Mouse (Mus musculus) R1 (cell line): Measurements from ENCODE around the gene Cfap44.

ENCODE experiments used
- DNase-seq: peaks from one replicate; pipeline ENCODE4 v3.0.0-alpha.2; 2018; ENCODE audit warnings: low read depth, low spot score

The Cfap44 gene

DNA sequence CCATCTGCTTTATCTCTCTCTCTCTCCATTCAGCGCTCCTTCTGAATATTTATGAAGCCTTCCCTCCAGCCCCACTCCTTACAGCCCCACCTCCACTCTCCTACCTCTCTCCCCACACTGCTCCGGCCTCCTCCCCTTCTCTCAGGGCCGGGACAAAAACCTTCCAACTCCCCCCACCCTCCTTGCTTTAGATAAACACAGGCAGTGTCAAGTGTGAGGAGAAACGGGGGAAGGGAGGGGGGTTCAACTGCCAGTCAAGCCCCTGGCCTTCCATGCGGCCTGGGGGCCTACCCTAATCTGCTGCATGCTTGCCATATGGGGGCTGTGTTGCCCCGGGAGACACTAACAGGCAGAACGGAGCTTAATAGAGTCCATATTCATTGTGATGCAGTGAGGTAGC, 136.2 kb downstream of the Cfap44 start:
- peak; percentile 82 for DNase-seq

DNA sequence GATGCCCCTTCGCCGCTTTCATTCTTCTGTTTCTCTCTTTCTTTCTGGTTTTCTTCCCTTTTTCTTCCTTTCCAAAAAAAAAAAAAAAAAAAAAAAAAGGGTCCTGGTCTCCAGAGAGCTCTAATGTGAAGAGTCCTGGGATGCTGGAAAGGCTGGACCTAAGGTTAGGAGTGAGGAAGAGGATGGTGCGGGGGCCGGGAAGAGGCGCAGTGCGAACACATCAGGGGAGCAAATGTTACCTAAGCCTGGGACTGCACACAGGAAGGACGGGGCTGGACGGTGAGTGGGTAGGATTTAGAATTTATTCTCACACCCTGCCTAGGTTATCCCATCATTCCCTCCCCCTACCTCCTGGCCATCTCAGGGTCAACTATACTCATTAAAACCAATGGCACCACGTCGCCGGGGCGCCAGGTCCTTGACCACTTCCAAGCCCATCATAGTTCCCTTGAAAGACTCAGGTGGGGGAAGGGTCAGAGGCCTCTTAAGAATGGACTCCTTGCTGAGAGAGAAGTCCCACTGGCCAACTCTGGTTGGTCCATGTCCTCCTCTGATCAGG, 136.7 kb downstream of the Cfap44 start:
- no peak for DNase-seq
